Comparison of ENCODE assay signal across 26 mouse cellular contexts in the genomic region with DNA sequence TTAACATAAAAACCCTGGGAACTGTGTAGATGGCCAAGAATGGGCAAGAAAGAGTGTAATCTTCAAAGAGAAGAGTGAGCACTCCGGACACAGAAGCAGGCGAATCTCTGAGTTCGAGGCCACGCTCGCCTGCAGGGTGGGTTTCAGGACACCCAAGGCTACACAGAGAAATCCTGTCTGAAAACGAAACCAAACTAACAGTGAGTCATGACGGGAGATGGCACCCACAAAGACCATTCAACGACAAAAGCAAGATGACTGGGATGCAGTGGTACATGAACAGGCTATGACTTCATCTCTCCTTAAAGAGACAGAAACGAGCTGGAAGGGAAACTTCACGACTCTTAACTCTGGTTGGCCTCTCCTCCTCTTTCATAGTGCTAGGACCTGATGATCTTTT. TPM values are rescaled to one million over a fixed set of nuclear protein-coding genes. Genes with fewer than 3 reads are reported as not detected.
DNase-seq lines count a peak whose midpoint lies in the region; ATAC-seq and TF ChIP-seq lines count a peak whose summit lies in the region.
"Had no signal": no experiment of that assay in that cellular context is flagged by ENCODE, and none has a peak within 500 bp of the region (broad histone marks: within the 10 kb centered on the region; RNA-seq: fewer than 3 reads in every experiment).

No protein-coding gene starts in this region.

- no peak overlapping the region for H3K4me3 ChIP-seq in myocyte
- no peak overlapping the region for H3K4me3 ChIP-seq in intestine, embryonic 16.5 days (ENCODE audit: low read length)
- H3K4me3 ChIP-seq: forebrain, embryonic 13.5 days; hindbrain, embryonic 13.5 days; liver, embryonic 13.5 days; megakaryocyte, embryonic 14.5 days; midbrain, embryonic 13.5 days; neural tube, embryonic 15.5 days; stomach, embryonic 15.5 days had no signal

- peak overlapping the region; percentile 31 for H3K4me2 ChIP-seq in myocyte (ENCODE audit: low read depth)
- H3K4me2 ChIP-seq in intestine, embryonic 16.5 days (ENCODE audit: low read depth, low read length) = no peak overlapping the region
- H3K4me2 ChIP-seq: forebrain, embryonic 13.5 days; heart, embryonic 11.5 days; hindbrain, embryonic 13.5 days; liver, embryonic 13.5 days; midbrain, embryonic 13.5 days; neural tube, embryonic 15.5 days; stomach, embryonic 15.5 days had no signal

- H3K4me1 ChIP-seq in intestine, embryonic 16.5 days (ENCODE audit: control insufficient read depth, insufficient read depth, low read length) = 0 out of 2 replicates have a peak, but pooled peaks cover 3% of the 10 kb centered on the region
- H3K4me1 ChIP-seq: forebrain, embryonic 13.5 days; midbrain, embryonic 13.5 days had no signal

- DNase-seq in 3134 (ENCODE audit: extremely low read depth, insufficient read length, low spot score) = peak; percentile 43
- DNase-seq in 3T3-L1 (ENCODE audit: low read depth, low spot score) = peak; percentile 64
- DNase-seq in Muller cell, postnatal 12 days (ENCODE audit: inconsistent ontology term) = peak; percentile 55
- no peak for DNase-seq in left cerebral cortex, adult 9 months (ENCODE audit: low spot score in 2 of 2)
- DNase-seq: adrenal gland, adult 2 months; cerebellum, adult 8-10 months; cerebellum, postnatal 36 days; gastrocnemius, postnatal 14 days; heart, postnatal 36 days; kidney, adult 2 months; kidney, postnatal 4 days; left cerebral cortex, postnatal 4 days; liver, embryonic 13.5 days; lung, adult 18-20 months; right cerebral cortex, postnatal 25 days had no signal

- H3K27ac ChIP-seq in intestine, embryonic 16.5 days (ENCODE audit: low read length) = no peak overlapping the region
- H3K27ac ChIP-seq: forebrain, embryonic 13.5 days; hindbrain, embryonic 13.5 days; kidney, postnatal 0 days; liver, embryonic 13.5 days; midbrain, embryonic 13.5 days; neural tube, embryonic 15.5 days; stomach, embryonic 15.5 days had no signal

- no peaks in the 10 kb centered on the region for H3K27me3 ChIP-seq in myocyte (ENCODE audit: control insufficient read depth, insufficient read depth, insufficient read length)
- H3K27me3 ChIP-seq in intestine, embryonic 16.5 days (replicated peaks; ENCODE audit: control insufficient read depth, insufficient read depth, low read length) = no peaks in the 10 kb centered on the region
- H3K27me3 ChIP-seq: forebrain, embryonic 13.5 days; hindbrain, embryonic 13.5 days; megakaryocyte, embryonic 14.5 days; midbrain, embryonic 13.5 days; neural tube, embryonic 15.5 days; Patski; stomach, embryonic 15.5 days had no signal

- H3K36me3 ChIP-seq in myocyte (ENCODE audit: control insufficient read depth, insufficient read depth) = no peaks in the 10 kb centered on the region
- no peaks in the 10 kb centered on the region for H3K36me3 ChIP-seq in intestine, embryonic 16.5 days (ENCODE audit: control insufficient read depth, insufficient read depth, low read length)
- H3K36me3 ChIP-seq: liver, embryonic 13.5 days; stomach, embryonic 15.5 days had no signal

- TF ChIP-seq POLR2A in myocyte (IDR thresholded peaks at IDR 0.05; ENCODE audit: insufficient read length, low read depth) = no peak

- ATAC-seq in intestine, embryonic 16.5 days = no peak
- ATAC-seq: forebrain, embryonic 13.5 days; midbrain, embryonic 13.5 days; Patski had no signal

- no peaks in the 10 kb centered on the region for H3K9me3 ChIP-seq in intestine, embryonic 16.5 days (ENCODE audit: control insufficient read depth, low read length)
- H3K9me3 ChIP-seq: forebrain, embryonic 13.5 days; hindbrain, embryonic 13.5 days; liver, embryonic 13.5 days; megakaryocyte, embryonic 14.5 days; midbrain, embryonic 13.5 days; neural tube, embryonic 15.5 days; stomach, embryonic 15.5 days had no signal

- WGBS in intestine, embryonic 16.5 days = 80% methylated on average over 10 of the region's 10 CpGs

- no peak overlapping the region for H3ac ChIP-seq in myocyte (ENCODE audit: control insufficient read depth, insufficient read length)

- peaks cover 7% of the 10 kb centered on the region for H3K79me2 ChIP-seq in myocyte (ENCODE audit: control insufficient read depth, insufficient read depth)

- H3K9ac ChIP-seq in intestine, embryonic 16.5 days (ENCODE audit: low read depth, low read length) = no peak overlapping the region
- H3K9ac ChIP-seq: forebrain, embryonic 13.5 days; hindbrain, embryonic 13.5 days; liver, embryonic 13.5 days; midbrain, embryonic 13.5 days; neural tube, embryonic 15.5 days; stomach, embryonic 15.5 days had no signal

TF ChIP-seq in myocyte, 11 proteins besides CTCF, POLR2A, EP300 and RAD21:
- TF ChIP-seq MAX (IDR thresholded peaks at IDR 0.05; ENCODE audit: low read depth) (no peak), CEBPB (IDR thresholded peaks at IDR 0.05; ENCODE audit: insufficient read depth, poor library complexity, severe bottlenecking) (no peak), E2F4 (IDR thresholded peaks at IDR 0.05; ENCODE audit: insufficient read depth) (no peak), TCF12 (IDR thresholded peaks at IDR 0.05; ENCODE audit: insufficient read depth, poor library complexity, severe bottlenecking) (no peak), MYOD1 (IDR thresholded peaks at IDR 0.05; ENCODE audit: control insufficient read depth in 1 of 3, insufficient read length in 2 of 3, low read depth in 2 of 3) (no peak)
TF ChIP-seq in myocyte: peak in this region for 0.

RNA-seq across cellular contexts. Expression of a gene that starts 31.1 kb away (rescaled TPM):
- polyA plus RNA-seq in myocyte (2012; fragmentation: generic; extraction: Trizol) = 31.4 TPM
- 28.0 and 33.9 TPM in 2 replicates for polyA plus RNA-seq in intestine, embryonic 16.5 days (2015; fragmentation: Nextera tagmentation; extraction: Ambion mirVana)

Comparison
In these comparisons a context has a peak if more than half of its experiments do, and no peak if none do; other contexts are left out.
1. DNase-seq: peak in 3134 (single experiment), 3T3-L1 (single experiment) and Muller cell, postnatal 12 days (single experiment); none in left cerebral cortex, adult 9 months (0 of 2).